9 mouse cellular contexts compared by ENCODE assay signal in genomic region chr11:84738769-84739589, GRCm38 (mm10).
DNase-seq lines count a peak whose midpoint lies in the region; ATAC-seq and TF ChIP-seq lines count a peak whose summit lies in the region.
"Had no signal": no experiment of that assay in that cellular context is flagged by ENCODE, and none has a peak within 500 bp of the region (broad histone marks: within the 10 kb centered on the region; RNA-seq: fewer than 3 reads in every experiment).

No protein-coding gene starts in this region.

- H3K4me3 ChIP-seq in hindbrain, embryonic 11.5 days (ENCODE audit: low read depth, low read length): no peak overlapping the region
- H3K4me3 ChIP-seq in heart, embryonic 10.5 days: no peak overlapping the region
- no peak overlapping the region for H3K4me3 ChIP-seq in liver, postnatal 0 days (ENCODE audit: low read depth, low read length)

- no peaks in the 10 kb centered on the region for H3K36me3 ChIP-seq in hindbrain, embryonic 11.5 days (ENCODE audit: control insufficient read depth, insufficient read depth, low read length)
- H3K36me3 ChIP-seq in heart, embryonic 10.5 days: no peaks in the 10 kb centered on the region
- H3K36me3 ChIP-seq in liver, postnatal 0 days (replicated peaks; ENCODE audit: insufficient read depth, low read length): no peaks in the 10 kb centered on the region

- no peaks in the 10 kb centered on the region; the same call in 1 of the 2 replicates for H3K4me1 ChIP-seq in hindbrain, embryonic 11.5 days (replicated peaks; ENCODE audit: control insufficient read depth, insufficient read depth, low read length)
- H3K4me1 ChIP-seq in heart, embryonic 10.5 days: 0 out of 2 replicates have a peak, but pooled peaks cover 6% of the 10 kb centered on the region
- no peaks in the 10 kb centered on the region for H3K4me1 ChIP-seq in liver, postnatal 0 days (ENCODE audit: insufficient read depth)

- no peaks in the 10 kb centered on the region for H3K9me3 ChIP-seq in hindbrain, embryonic 11.5 days (ENCODE audit: control insufficient read depth, low read length)
- H3K9me3 ChIP-seq in heart, embryonic 10.5 days: no peaks in the 10 kb centered on the region
- H3K9me3 ChIP-seq in liver, postnatal 0 days (ENCODE audit: low read length): no peaks in the 10 kb centered on the region

- H3K27me3 ChIP-seq in hindbrain, embryonic 11.5 days (ENCODE audit: control insufficient read depth, insufficient read depth, low read length): no peaks in the 10 kb centered on the region; the same call in 1 of the 2 replicates
- H3K27me3 ChIP-seq in heart, embryonic 10.5 days (ENCODE audit: insufficient read depth, poor library complexity, severe bottlenecking): peaks cover 24% of the 10 kb centered on the region
- H3K27me3 ChIP-seq in liver, postnatal 0 days (ENCODE audit: insufficient read depth, low read length): no peaks in the 10 kb centered on the region

- no peak overlapping the region; the same call in 1 of the 2 replicates for H3K4me2 ChIP-seq in hindbrain, embryonic 11.5 days (replicated peaks; ENCODE audit: low read depth, low read length)
- no peak overlapping the region for H3K4me2 ChIP-seq in liver, postnatal 0 days (ENCODE audit: low read depth, low read length)

- peak; percentile 48 for DNase-seq in 416B (ENCODE audit: low read depth)
- DNase-seq in brain, adult 2 months (ENCODE audit: low read depth, low spot score): peak; percentile 41
- DNase-seq in hindbrain, embryonic 11.5 days (ENCODE audit: low spot score): no peak
- DNase-seq in kidney, postnatal 36 days: peak; percentile 15 to 33
- DNase-seq in heart, embryonic 10.5 days (ENCODE audit: low spot score): no peak
- no peak for DNase-seq in liver, postnatal 0 days
- DNase-seq in right cerebral cortex, postnatal 4 days: no peak
- DNase-seq in frontal cortex, adult 2 months (ENCODE audit: extremely low spot score in 1 of 2, low spot score in 1 of 2): no peak
- DNase-seq: lung, postnatal 36 days had no signal

- TF ChIP-seq CTCF in liver, postnatal 0 days (IDR thresholded peaks at IDR 0.05; ENCODE audit: low read depth): no peak

- no peak for ATAC-seq in hindbrain, embryonic 11.5 days (ENCODE audit: low FRiP score)
- no peak for ATAC-seq in liver, postnatal 0 days

- peak overlapping the region; percentile 59 for H3K27ac ChIP-seq in hindbrain, embryonic 11.5 days (ENCODE audit: low read depth, low read length)
- no peak overlapping the region for H3K27ac ChIP-seq in heart, embryonic 10.5 days
- no peak overlapping the region for H3K27ac ChIP-seq in liver, postnatal 0 days (ENCODE audit: low read depth)

- 20% methylated on average over 17 of the region's 17 CpGs for WGBS in hindbrain, embryonic 11.5 days
- 16% methylated on average over 17 of the region's 17 CpGs for WGBS in heart, embryonic 10.5 days
- 18% methylated on average over 17 of the region's 17 CpGs for WGBS in liver, postnatal 0 days (ENCODE audit: insufficient replicate concordance)

- H3K9ac ChIP-seq in hindbrain, embryonic 11.5 days (ENCODE audit: low read depth, low read length): no peak overlapping the region
- no peak overlapping the region for H3K9ac ChIP-seq in liver, postnatal 0 days (replicated peaks)

- no peak for TF ChIP-seq EP300 in liver, postnatal 0 days (IDR thresholded peaks at IDR 0.05; ENCODE audit: low read depth)

Comparison
In these comparisons a context has a peak if more than half of its experiments do, and no peak if none do; other contexts are left out.
1. DNase-seq: peak in 416B (single experiment), brain, adult 2 months (single experiment) and kidney, postnatal 36 days (2 of 2); none in hindbrain, embryonic 11.5 days (single experiment), heart, embryonic 10.5 days (single experiment), liver, postnatal 0 days (single experiment), right cerebral cortex, postnatal 4 days (single experiment) and frontal cortex, adult 2 months (0 of 2).